Mouse (Mus musculus) intestine, embryonic 15.5 days (tissue): Measurements from ENCODE around the gene 1500011B03Rik. TPM values are rescaled to one million over a fixed set of nuclear protein-coding genes. Genes with fewer than 3 reads are reported as not detected.
"Not testable (repeated sequence)": the region's sequence is repeated elsewhere in the genome, so short reads cannot be mapped to it uniquely, and the experiment has no call there.

Experiments used
- ATAC-seq: fragments of 200-750 bp; cut with Nextera tagmentation; 2 replicates; pipeline ENCODE4 v1.8.0; 2017; ENCODE audit warnings: moderate TSS enrichment, moderate library complexity
- H3K27ac ChIP-seq: fragments of 300-500 bp; sonication (generic); 2 replicates; pipeline ENCODE4 v1.5.1; 2015; ENCODE audit warnings: mild to moderate bottlenecking, inconsistent platforms
- H3K27me3 ChIP-seq: fragments of 300-500 bp; sonication (generic); replicated peaks from 2 replicates; pipeline ENCODE4 v1.6.1; 2015; ENCODE audit warnings: inconsistent platforms
- H3K36me3 ChIP-seq: fragments of 300-500 bp; sonication (generic); 2 replicates; pipeline ENCODE4 v1.6.1; 2015; ENCODE audit warnings: inconsistent platforms
- H3K4me1 ChIP-seq: fragments of 300-500 bp; sonication (generic); replicated peaks from 2 replicates; pipeline ENCODE4 v1.6.1; 2015; ENCODE audit warnings: inconsistent platforms
- H3K4me2 ChIP-seq: fragments of 300-500 bp; sonication (generic); replicated peaks from 2 replicates; pipeline ENCODE4 v1.6.1; 2015; ENCODE audit warnings: mild to moderate bottlenecking, inconsistent platforms
- H3K4me3 ChIP-seq: fragments of 300-500 bp; sonication (generic); replicated peaks from 2 replicates; pipeline ENCODE4 v1.5.1; 2015; ENCODE audit warnings: inconsistent platforms
- H3K9ac ChIP-seq: fragments of 300-500 bp; sonication (generic); 2 replicates; pipeline ENCODE4 v1.6.1; 2015; ENCODE audit warnings: inconsistent platforms
- H3K9me3 ChIP-seq: fragments of 300-500 bp; sonication (generic); 2 replicates; pipeline ENCODE4 v1.6.1; 2016; ENCODE audit warnings: inconsistent platforms
- WGBS: fragments of 180-500 bp; shearing (Covaris S2); methylation state at CpG from one replicate; pipeline ENCODE4 v1.1.7; 2015; 5-methylcytosine and 5-hydroxymethylcytosine counted together
- polyA plus RNA-seq: library from polyadenylated mRNA; unstranded; fragments of >200 nt; fragmentation: Nextera tagmentation; extraction: Ambion mirVana; gene quantifications from 2 replicates; pipeline ENCODE4 v1.2.1, GENCODE M21; 2015

Gene 1500011B03Rik
- 69.4 and 70.6 TPM in 2 replicates for polyA plus RNA-seq

DNA sequence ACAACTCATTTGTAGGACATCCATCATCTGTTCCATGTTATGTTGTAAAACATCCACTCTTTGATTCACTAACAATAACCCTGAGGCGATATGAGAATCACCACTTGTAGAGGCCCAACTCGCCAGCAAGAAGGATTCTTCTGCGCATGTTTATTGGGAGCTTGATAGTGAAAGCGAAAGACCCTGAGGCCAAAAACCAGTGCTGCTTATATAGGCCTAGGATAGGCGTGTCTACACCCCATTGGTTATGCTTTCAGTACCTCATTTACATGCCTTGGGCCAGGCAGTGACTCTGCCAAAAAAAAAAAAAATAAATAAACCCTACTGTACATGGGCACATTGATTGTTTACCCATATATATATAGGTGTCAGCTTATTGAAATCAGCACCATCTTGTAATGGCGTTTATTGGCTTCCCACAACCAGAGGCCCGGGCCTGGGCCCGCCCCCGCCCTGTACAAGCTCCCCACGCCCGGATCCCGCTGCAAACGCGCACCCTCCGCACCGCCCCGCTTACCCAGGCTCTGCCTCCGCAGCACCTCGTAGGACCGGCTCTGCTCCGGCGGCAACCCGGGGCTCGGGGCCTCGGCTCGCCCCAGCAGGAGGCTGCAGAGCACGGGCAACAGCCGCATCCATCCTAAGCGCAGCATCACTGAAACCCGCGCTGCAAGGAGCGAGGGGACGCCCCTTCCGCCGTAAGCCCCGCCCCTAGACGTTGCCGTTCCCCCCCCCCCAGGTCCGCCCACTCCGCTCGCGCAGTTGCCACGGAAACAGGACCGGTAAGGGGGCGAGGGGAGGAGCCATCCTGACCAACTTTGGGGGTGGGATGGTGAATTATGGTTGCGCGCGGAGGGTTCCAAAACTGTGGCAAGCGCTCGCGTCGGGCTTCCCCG, at the start of gene 1500011B03Rik:
1500011B03Rik (minus strand) TSS at position 673 of the 893 bp plus-strand sequence.
- WGBS, result 8% methylated on average over 53 of the region's 53 CpGs
- peak within 1 kb of the TSS; percentile 78 for H3K27ac ChIP-seq
- H3K4me2 ChIP-seq, result peak within 1 kb of the TSS; percentile 82
- no peaks in the 10 kb centered on the region for H3K9me3 ChIP-seq
- no peaks in the 10 kb centered on the region for H3K27me3 ChIP-seq
- H3K9ac ChIP-seq, result peak within 1 kb of the TSS; percentile 70
- ATAC-seq, result peak; percentile 82
- 0 out of 2 replicates have a peak, but pooled peaks cover 3% of the 10 kb centered on the region for H3K36me3 ChIP-seq
- H3K4me3 ChIP-seq, result peak within 1 kb of the TSS; percentile 79
- no peaks in the 10 kb centered on the region for H3K4me1 ChIP-seq

DNA sequence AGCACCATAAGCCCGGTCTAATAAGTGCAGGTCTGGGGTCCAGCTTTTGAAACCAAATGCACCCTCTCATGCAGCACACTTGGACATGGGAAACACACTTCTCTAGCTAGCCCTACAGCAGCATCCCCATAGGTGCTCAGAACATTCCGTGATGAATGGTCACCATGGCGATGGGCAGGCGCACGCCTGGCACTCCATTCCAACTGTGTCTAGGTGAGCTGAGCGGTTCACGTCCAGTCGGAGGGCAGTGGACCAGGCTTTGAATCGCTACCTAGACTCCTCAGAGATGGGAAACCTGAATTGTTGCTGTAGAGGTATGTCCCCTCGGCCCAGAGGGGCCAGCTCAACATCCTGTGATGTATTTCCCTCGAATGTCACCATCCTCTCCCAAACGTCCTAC, 42.0 kb upstream of the 1500011B03Rik start:
- Histone ChIP-seq H3K27ac (no peak overlapping the region), H3K36me3 (no peaks in the 10 kb centered on the region), H3K4me2 (no peak overlapping the region), H3K9ac (no peak overlapping the region), H3K27me3 (no peaks in the 10 kb centered on the region), H3K9me3 (0 out of 2 replicates have a peak, but pooled peaks cover 4% of the 10 kb centered on the region), H3K4me3 (no peak overlapping the region), H3K4me1 (no peaks in the 10 kb centered on the region)
- 91% methylated on average over 12 of the region's 12 CpGs for WGBS
- ATAC-seq, result no peak

DNA sequence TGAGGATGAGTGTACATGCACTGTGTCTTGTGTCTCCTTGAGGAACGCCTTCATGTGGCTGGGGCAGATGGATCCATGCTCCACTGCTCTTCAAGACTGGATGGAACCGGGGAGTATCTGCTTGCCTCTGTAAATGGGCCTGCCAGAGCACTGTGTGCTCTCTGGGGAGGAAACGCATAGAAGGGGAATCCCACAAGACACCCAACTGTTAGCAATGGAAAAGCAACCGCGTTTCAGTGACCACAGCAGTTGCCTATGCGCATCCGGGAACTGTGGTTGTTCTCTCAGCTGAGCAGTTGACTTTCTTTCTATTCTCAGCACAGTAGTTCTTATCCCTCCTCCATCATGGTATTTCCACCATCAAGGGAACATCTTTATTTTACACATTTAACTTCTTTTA, 41.5 kb upstream of the 1500011B03Rik start:
- no peaks in the 10 kb centered on the region for H3K4me1 ChIP-seq
- no peak overlapping the region for H3K9ac ChIP-seq
- H3K27me3 ChIP-seq, result no peaks in the 10 kb centered on the region
- whole genome bisulfite sequencing, result 81% methylated on average over 7 of the region's 7 CpGs
- no peaks in the 10 kb centered on the region for H3K36me3 ChIP-seq
- 0 out of 2 replicates have a peak, but pooled peaks cover 4% of the 10 kb centered on the region for H3K9me3 ChIP-seq
- H3K4me2 ChIP-seq, result no peak overlapping the region
- H3K4me3 ChIP-seq, result no peak overlapping the region
- H3K27ac ChIP-seq, result no peak overlapping the region
- ATAC-seq, result no peak

DNA sequence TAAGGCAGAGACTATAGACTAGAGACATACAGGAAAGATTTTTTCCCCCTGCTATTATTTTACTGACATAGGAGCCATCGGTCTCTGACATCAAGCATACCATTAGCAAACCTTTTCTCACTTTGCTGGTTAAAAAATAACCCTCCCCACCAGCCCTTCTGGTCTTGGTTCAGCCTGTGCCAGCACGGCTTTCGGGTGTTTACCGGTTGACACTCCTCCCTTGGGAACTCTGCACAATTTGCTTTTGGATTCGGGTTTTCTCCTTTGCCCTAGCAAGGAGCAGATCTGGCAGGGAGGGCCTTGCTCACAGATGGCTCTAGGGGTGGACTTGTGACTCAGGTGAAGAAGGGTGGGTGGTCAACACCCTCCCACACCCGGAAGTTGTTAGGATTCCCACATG, 38.5 kb upstream of the 1500011B03Rik start:
- peaks cover 7% of the 10 kb centered on the region; the same call in 1 of the 2 replicates for H3K27me3 ChIP-seq
- H3K36me3 ChIP-seq, result no peaks in the 10 kb centered on the region
- H3K9ac ChIP-seq, result no peak overlapping the region
- no peak for ATAC-seq
- H3K27ac ChIP-seq, result no peak overlapping the region
- H3K9me3 ChIP-seq, result no peaks in the 10 kb centered on the region
- H3K4me2 ChIP-seq, result no peak overlapping the region
- H3K4me3 ChIP-seq, result no peak overlapping the region
- WGBS, result 47% methylated on average over 6 of the region's 6 CpGs
- H3K4me1 ChIP-seq, result no peaks in the 10 kb centered on the region; the same call in 1 of the 2 replicates

DNA sequence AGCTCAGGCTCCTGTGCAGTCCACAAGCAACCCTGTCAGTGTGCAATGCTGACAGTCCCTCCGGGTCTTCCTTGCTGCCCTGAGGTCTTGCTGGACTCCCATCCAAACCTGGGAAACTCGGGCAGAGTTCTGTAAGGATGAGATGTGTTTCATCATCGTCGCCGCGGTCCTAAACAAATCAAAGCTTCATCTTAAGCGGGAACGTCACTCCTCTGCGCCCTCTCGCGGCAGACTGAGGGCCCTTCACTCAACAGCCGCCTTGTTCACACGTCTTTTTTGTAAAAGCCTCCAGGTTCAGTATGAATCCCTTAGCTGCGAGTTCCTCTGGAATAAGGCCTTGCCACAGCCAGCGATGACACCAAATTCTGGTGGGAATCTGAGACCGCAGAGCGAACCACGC, 36.0 kb upstream of the 1500011B03Rik start:
- Histone ChIP-seq H3K9ac (no peak overlapping the region), H3K27ac (no peak overlapping the region), H3K27me3 (peaks cover 7% of the 10 kb centered on the region; the same call in 1 of the 2 replicates), H3K4me2 (peak overlapping the region; percentile 59), H3K9me3 (no peaks in the 10 kb centered on the region), H3K4me3 (peak overlapping the region; percentile 18; the same call in 1 of the 2 replicates), H3K4me1 (no peaks in the 10 kb centered on the region; the same call in 1 of the 2 replicates), H3K36me3 (no peaks in the 10 kb centered on the region)
- 7% methylated on average over 18 of the region's 18 CpGs for WGBS
- ATAC-seq, result no peak

DNA sequence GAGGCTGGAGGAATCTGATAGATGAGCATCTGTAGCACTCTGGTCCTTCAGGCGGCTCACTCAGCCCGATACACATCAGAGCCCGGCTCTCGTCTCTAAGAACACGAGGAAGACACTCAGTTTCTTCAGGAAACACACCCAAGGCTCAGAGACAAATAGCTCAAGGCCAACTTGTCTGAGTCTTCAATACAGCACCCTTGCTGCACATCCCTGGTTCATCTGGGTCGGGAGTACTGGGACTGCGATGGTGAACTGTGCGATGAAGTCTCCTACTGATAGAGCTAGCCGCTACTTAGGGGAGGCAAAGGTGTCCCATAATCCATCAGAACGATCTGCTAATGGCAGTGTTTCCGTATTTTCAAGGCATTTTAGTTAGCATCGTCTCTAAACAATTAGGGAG, 35.3 kb upstream of the 1500011B03Rik start, which contains the start of gene Gm9936:
Gm9936 (minus strand) TSS at position 101 of the 400 bp plus-strand sequence.
- no peak within 1 kb of the TSS for H3K9ac ChIP-seq
- peak within 1 kb of the TSS; percentile 59 for H3K4me2 ChIP-seq
- H3K27ac ChIP-seq, result no peak within 1 kb of the TSS
- 79% methylated on average over 12 of the region's 12 CpGs for WGBS
- H3K4me3 ChIP-seq, result peak within 1 kb of the TSS; percentile 18; the same call in 1 of the 2 replicates
- H3K9me3 ChIP-seq, result no peaks in the 10 kb centered on the region
- peaks cover 7% of the 10 kb centered on the region; the same call in 1 of the 2 replicates for H3K27me3 ChIP-seq
- no peaks in the 10 kb centered on the region for H3K36me3 ChIP-seq
- H3K4me1 ChIP-seq, result no peaks in the 10 kb centered on the region; the same call in 1 of the 2 replicates
- ATAC-seq, result no peak

DNA sequence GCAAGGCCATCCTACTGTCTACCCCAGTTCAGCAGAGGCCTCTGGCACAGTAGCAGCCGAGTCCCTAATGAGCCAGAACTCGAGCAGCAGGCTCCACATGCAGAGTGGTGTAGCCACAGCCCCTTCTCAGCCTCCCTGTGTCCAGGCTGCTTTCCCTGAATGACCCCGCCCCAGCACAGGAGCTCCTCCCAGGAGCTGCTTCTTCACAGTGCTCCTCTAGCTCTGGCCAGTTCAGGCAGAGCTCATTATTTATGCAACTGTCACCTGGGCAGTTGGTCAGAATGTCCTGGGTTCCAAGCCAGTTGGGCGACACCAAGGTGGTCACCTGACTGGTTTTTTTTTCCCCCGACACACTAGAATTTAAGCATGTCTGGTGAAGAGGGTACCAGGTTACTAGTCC, 30.1 kb upstream of the 1500011B03Rik start, which contains the start of gene 4930519G04Rik:
4930519G04Rik (plus strand) TSS at position 301 of the 400 bp plus-strand sequence.
- not testable (repeated sequence) for H3K4me3 ChIP-seq, H3K27ac ChIP-seq, H3K9ac ChIP-seq, H3K27me3 ChIP-seq, H3K9me3 ChIP-seq, H3K36me3 ChIP-seq, ATAC-seq, H3K4me2 ChIP-seq, H3K4me1 ChIP-seq
- WGBS, result 76% methylated on average over 3 of the region's 5 CpGs

DNA sequence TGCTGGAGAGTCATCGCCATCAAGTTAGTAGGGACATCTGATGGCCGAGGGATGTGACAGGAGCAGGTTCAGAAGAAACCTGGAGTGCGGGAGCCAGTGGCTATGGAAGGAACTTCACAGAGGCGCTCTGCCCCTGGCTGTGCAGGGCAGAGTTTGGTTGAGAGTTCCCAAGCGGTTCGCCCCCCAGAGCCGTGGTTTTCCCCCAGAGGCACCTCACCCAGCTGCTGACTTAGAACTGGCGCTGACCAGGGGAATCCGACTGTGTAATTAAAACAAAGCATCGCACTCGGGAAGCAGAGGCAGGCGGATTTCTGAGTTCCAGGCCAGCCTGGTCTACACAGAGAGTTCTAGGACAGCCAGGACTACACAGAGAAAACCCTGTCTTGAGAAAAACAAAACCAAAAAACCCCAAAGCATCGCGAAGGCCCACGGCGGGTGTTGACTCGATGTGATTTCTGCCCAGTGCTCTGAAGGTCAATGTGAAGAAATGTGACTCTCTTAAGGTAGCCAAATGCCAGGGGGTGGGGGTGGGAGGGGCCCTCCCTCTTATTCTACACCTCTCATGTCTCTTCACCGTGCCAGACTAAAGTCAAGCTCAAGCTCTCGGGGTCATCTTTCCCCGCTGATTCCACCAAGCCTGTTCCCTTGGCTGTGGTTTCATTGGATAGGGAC, 28.4 kb upstream of the 1500011B03Rik start:
- H3K4me1 ChIP-seq, result no peaks in the 10 kb centered on the region
- no peak for ATAC-seq

DNA sequence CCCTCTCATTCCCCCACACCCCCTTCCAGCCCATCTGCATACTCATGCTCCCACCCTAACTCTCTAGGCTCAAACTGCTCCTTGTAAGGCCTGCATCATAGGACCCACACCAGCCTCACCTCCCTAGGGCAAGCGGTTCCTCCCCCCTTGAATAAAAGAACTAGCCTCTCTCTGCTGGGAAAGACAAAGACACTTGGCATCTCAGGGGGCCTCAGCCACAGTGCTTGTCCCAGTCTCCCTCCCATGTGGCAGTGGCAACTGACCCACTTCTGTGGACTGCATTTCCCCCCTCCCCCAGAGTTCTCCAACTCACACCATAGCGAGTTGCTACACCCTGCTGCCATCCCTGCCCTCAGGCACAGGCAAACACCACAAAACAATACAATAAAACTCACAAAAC, 21.1 kb upstream of the 1500011B03Rik start:
- not testable (repeated sequence) for H3K4me3 ChIP-seq, H3K27ac ChIP-seq, H3K9me3 ChIP-seq, ATAC-seq, H3K4me1 ChIP-seq, H3K36me3 ChIP-seq, H3K27me3 ChIP-seq, H3K4me2 ChIP-seq, H3K9ac ChIP-seq
- WGBS, result 80% methylated on average over 2 of the region's 2 CpGs

More for the DNA sequence above, 28.4 kb upstream of the 1500011B03Rik start:
- Histone ChIP-seq H3K36me3 (no peaks in the 10 kb centered on the region), H3K27ac (no peak overlapping the region), H3K4me2 (no peak overlapping the region), H3K9ac (no peak overlapping the region), H3K4me3 (no peak overlapping the region), H3K9me3 (no peaks in the 10 kb centered on the region), H3K27me3 (no peaks in the 10 kb centered on the region)
- WGBS, result 84% methylated on average over 20 of the region's 20 CpGs

DNA sequence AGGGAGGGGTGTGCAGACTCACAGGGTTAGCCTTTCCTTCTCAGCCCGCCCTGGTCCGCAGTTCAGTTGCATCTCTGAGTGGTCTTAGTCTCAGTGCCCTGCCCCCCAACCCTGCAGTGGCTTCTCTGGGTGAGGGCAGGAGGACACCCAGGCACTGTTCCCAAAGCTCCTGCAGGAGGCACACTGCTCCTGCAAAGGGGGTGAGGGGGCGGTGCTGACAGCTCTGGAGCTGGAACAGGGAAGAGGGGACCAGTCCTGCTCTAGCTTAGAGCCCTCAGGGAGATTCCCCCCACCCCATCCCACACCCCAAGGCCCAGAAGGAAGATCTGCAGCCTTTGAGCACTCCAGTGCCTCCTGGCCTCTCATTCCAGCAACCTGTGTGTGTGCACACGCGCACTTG, 19.4 kb upstream of the 1500011B03Rik start:
- Histone ChIP-seq H3K27me3 (no peaks in the 10 kb centered on the region), H3K4me2 (no peak overlapping the region), H3K36me3 (no peaks in the 10 kb centered on the region), H3K9me3 (no peaks in the 10 kb centered on the region), H3K9ac (no peak overlapping the region), H3K4me1 (peaks cover 6% of the 10 kb centered on the region), H3K4me3 (no peak overlapping the region), H3K27ac (no peak overlapping the region)
- no peak for ATAC-seq
- WGBS, result 64% methylated on average over 5 of the region's 5 CpGs

DNA sequence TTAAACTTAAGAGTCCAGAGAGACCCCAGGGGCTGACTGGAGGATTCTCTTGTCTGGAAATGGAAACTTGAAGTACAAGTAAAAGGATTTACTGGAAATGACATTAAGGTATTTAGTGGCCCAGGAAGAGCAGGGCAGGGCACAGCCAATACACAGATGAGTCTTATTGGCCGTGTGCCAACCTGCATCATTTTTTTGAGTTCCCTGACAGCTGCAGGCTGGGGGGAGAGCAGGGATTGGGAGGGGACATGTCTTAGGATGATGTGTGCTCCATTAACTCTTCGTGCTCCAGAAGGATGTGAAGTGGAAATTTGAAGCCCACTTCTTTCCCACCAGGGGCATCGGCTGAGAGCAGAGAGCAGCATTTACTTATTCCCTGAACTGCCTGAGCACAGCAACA, 18.9 kb upstream of the 1500011B03Rik start:
- H3K9ac ChIP-seq, H3K4me2 ChIP-seq, H3K27me3 ChIP-seq, H3K4me3 ChIP-seq, H3K4me1 ChIP-seq, ATAC-seq, H3K9me3 ChIP-seq, H3K36me3 ChIP-seq, H3K27ac ChIP-seq: not testable (repeated sequence)
- 27% methylated on average over 3 of the region's 3 CpGs for WGBS

DNA sequence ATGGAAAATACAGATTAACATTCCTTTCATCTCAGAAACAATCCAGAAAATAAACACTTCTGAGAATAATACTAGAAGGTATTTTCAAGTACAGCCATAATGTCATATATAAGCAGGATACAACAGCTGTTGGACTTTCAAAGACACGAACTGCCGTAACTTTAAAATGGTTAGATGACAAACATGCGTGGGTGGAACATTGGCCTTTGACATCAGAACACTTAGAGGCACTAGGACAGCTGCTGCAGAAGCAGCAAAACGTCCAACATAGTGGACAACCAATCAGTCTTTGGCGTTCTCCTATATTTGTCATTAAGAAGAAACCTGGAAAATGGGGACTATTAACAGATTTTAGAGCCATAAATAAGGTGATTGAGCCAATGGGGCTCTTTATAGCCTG, 17.2 kb upstream of the 1500011B03Rik start:
- ATAC-seq, H3K4me3 ChIP-seq: not testable (repeated sequence)

More for the DNA sequence above, 17.2 kb upstream of the 1500011B03Rik start:
- 39% methylated on average over 5 of the region's 5 CpGs for WGBS
- H3K27me3 ChIP-seq, H3K36me3 ChIP-seq, H3K9me3 ChIP-seq, H3K4me1 ChIP-seq, H3K9ac ChIP-seq, H3K4me2 ChIP-seq, H3K27ac ChIP-seq: not testable (repeated sequence)
